Mouse (Mus musculus): ENCODE measurements around the gene Rapgef1. TPM values are rescaled to one million over a fixed set of nuclear protein-coding genes. Genes with fewer than 3 reads are reported as not detected.
"Not testable (repeated sequence)": the region's sequence is repeated elsewhere in the genome, so short reads cannot be mapped to it uniquely, and the experiment has no call there.

Rapgef1 gene
- total RNA-seq, 1 experiment from 2014 or later: 57.3 TPM

DNA sequence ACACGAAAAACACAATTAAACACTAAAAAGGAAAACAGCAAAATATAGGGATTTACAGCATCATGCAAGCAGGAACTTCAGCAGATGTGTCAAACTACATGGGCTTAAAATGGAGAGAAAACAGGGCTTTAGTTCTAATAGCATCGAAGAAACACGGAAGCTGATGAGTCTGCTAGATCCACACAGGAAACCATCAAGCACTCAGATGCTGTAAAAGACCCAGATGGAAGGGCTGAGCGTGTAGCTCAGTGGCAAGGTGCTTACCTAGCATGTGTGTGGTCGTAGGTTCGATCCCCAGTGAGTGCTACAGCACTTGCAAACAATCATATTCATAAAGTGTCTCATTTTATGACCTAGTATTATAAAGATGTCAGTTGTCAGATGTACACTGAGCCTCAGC is 121.7 kb downstream of the Rapgef1 start:
- DNase-seq: no peak

- no peak for DNase-seq
Observed at GRCm38 (mm10) chr2:29744256-29744655, 124.7 kb downstream of the Rapgef1 start.

GRCm38 (mm10) chr2:29747188-29747782 is 127.8 kb downstream of the Rapgef1 start:
- DNase-seq: no peak

DNA sequence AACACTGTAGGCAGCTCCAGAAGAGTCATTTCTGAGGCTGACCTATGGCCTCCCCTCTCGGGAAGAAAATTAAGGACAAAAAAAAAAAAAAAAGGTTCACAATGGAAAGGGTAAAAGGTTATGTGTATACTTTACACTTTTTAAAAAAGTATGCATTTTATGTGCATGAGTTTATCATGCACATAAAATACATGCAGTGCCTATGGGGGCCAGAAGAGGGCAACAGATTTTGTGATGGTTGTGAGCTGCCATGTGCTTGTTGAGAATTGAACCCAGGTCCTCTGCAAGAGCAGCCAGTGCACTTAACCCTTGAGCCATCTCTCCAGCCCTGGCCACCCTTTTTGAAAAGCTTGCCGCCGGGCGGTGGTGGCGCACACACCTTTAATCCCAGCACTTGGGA is 128.3 kb downstream of the Rapgef1 start:
- DNase-seq: no peak

DNA sequence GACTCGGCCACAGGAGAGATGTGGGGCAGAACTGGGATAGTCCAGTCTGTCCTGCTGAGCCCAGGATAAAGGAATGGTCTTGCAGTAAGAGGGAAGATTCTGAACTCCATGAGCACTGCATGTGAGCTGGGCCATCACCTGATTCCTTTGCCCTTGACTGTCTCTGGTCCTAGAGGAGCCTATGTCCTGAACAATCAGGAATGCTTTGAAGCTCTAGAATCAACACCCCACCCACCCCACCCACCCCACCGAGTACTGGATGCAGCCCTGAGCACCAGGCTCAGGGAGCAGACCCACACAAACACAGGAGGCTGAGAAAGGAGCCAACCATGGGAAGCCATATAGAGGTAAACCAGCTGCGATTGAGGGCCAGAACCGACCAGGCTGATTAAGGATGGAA is 129.0 kb downstream of the Rapgef1 start:
- DNase-seq: no peak

DNA sequence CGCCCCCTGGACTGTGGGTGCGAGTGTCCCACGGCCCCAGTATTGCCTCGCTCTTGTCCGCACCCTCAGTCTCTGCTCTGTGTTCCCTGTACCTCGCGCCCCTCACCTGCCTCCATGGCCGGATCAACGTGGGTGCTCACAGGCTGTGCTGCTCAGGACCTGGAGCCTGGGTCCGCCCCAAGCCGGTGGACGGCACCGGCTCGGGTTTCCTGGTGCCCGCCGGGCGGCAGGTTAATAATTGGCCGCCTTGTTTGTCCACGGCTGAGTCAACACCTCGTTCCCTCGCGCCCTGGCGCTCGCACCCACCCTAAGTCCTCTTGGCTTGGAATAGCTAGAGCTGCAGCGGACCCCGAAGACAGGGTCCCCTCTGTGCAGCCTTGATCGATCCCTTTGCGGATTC is 132.0 kb downstream of the Rapgef1 start, which contains the start of gene Gm13420:
TSS of gene Gm13420 (minus strand) at position 189 of the 400 bp plus-strand sequence.
- DNase-seq: no peak

GRCm38 (mm10) chr2:29752397-29752796 is 132.9 kb downstream of the Rapgef1 start:
- DNase-seq: no peak

- no peak for DNase-seq
Observed at GRCm38 (mm10) chr2:29755693-29756092, 136.2 kb downstream of the Rapgef1 start.

- DNase-seq: peak; percentile 89
Observed at GRCm38 (mm10) chr2:29764831-29765230, 145.3 kb downstream of the Rapgef1 start.

DNA sequence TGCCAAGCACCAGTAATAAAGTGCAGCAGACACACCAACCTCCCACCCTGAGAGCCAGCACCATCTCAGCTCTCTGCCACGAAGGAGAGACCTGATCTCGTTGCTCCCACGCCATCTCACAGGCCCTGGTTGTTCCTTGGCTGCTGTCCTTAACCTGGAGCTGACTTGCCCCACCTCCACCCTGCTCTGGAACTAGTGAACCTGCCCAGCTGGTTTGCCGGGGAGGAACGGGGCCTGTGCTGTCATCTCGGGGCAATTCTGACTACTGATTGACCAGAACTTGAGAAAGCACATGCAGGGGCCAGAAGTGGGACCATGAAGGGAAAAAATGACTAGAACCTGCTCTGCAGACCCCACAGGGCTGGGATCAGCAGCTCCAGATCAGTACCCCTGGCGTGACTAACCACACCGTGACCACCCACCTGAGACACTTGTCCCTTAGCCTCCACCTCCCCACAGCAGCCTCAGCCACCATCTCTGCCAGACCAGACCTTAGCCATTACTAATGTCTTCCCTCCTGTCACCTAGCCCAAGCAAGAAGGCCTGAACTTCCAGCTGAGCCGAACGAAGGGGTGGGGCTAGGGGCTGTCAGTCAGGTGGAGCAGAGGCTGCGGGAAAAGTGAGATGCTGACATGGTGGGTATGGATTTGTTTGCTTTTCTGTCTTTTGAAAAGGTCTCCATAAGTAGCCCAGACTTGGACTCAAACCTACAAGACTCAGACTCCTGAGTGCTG is 148.6 kb downstream of the Rapgef1 start:
- DNase-seq: no peak

GRCm38 (mm10) chr2:29768901-29769300 is 149.4 kb downstream of the Rapgef1 start:
- DNase-seq: no peak

DNA sequence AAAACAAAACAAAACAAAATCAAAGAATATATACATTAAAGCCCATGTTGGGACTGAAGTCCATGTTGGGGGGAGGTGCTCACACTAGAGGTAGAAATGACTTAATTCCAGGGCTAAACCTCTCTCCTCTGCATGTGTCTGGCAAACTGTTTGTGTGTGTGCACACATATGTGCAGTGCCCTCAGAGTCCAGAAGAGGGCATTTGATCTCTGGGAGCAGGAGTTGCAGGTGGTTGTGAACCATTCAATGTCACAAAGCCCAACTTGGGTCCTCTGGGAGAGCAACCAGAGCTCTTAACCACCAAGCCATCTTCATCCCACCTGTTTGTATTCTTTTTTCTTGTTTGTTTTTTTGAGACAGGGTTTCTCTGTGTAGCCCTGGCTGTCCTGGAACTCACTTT is 150.6 kb downstream of the Rapgef1 start:
- DNase-seq: no peak

GRCm38 (mm10) chr2:29771611-29772461 is 152.3 kb downstream of the Rapgef1 start:
- peak; percentile 69 for DNase-seq

- no peak for DNase-seq
Observed at GRCm38 (mm10) chr2:29773323-29773722, 153.8 kb downstream of the Rapgef1 start.

DNA sequence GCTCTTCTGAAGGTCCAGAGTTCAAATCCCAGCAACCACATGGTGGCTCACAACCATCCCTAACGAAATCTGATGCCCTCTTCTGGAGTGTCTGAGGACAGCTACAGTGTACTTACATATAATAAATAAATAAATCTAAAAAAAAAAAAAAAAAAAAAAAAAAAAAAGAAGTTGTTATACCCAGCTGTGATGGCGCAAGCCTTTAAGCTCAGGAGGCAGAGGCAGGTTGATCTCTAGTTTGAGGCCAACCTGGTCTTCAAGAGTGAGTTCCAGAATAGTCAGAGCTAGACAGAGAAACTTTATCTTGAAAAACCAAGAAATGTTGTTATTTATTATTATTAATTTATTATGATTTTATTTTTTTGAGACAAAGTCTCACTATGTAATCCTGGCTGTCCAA is 161.7 kb downstream of the Rapgef1 start:
- DNase-seq: not testable (repeated sequence)

GRCm38 (mm10) chr2:29784290-29784689 is 164.8 kb downstream of the Rapgef1 start:
- no peak for DNase-seq

DNA sequence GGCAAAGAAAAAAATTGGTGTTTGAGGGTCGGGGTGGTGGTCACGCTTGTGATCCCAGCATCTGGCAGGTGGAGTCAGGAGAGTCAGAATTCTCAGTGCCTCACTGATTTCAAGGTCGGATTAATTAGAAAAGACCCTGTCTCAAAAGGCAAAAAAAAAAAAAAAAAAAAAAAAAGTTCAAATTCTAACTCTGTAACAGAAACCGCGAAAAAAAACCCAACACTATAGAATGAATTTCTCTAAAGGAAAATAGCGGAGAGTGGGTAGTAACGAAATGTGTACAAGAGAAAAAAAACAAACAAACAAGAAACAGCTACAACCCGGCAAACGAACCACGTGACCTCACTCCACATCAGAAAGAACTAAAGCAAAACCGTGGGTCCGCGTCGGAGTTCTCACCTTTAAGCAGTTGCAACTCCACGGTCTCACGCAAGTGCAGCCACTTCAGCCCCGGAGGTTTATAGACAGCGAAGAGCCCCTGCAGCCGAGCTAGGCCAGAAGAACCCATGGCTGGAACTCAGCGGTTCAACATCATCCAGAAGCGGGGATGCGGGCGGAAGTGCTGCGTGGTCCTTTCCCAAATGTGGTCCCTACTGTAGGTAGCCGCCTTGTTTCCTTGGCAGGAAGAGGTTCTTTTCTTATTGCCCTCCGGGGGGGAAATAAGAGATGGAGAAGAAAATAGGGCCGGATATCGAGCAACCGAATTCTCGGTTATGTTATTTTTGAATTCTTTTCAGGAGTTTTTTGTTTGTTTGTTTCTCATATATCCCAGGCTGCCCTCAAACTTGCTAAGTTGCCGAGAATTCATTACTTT is 167.8 kb downstream of the Rapgef1 start, which contains the start of gene Coq4:
TSS of gene Coq4 (plus strand) at position 390 of the 814 bp plus-strand sequence.
- DNase-seq: peak; percentile 93

- peak; percentile 92 for DNase-seq
Observed at GRCm38 (mm10) chr2:29787937-29788681, 168.6 kb downstream of the Rapgef1 start, which contains the start of gene Trub2. Gene Trub2, minus strand, starts transcription at chr2:29788502.

Measured in adrenal gland, postnatal 14 days (tissue).